Mouse (Mus musculus) right cerebral cortex, postnatal 25 days (tissue): Measurements from ENCODE around the gene Ifit2.
"Not testable (repeated sequence)": the region's sequence is repeated elsewhere in the genome, so short reads cannot be mapped to it uniquely, and the experiment has no call there.

ENCODE experiments used
- DNase-seq: peaks from one replicate; pipeline ENCODE4 v3.0.0; 2022

Ifit2 gene

DNA sequence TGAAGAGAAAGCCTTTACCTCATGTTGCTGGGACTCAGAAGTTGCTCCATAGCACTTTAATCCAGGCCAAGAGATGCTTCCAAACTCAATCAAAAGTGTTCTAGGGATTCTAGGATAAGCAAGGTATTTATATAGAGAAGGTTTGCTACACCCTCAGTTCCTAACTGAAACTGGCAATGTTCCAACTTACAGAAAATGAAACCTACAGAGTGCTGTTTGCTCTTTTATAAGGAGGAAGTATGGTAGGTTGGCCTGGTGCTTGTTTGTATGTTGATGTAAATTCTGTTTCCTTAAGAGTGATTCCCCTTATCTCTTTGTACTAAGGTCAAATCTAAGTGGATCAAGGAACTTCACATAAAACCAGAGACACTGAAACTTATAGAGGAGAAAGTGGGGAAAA, 48.8 kb downstream of the Ifit2 start:
- not testable (repeated sequence) for DNase-seq

GRCm38 (mm10) chr19:34601888-34602287, 51.4 kb downstream of the Ifit2 start, which contains the start of gene Ifit1bl1:
Gene Ifit1bl1 (minus strand): TSS chr19:34601956.
- DNase-seq = not testable (repeated sequence)

DNA sequence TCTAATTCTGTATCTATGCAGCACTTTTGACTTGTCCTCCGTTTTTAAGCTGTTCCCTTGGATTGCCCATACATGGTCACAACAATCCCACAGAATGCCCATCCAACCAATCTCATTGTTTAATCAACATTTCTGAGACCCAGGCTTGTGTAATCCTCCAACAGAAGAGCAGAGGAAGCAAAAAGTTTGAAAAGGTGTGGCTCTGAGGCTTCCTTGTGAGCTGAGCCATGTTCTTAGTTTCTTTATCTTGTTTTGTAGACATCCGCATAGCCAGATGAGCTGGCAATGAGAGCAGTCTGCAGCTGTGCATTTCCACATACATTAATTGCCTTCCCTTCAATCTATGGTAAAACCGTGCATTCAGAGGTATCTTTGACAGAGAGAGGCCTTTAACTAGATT, 55.0 kb downstream of the Ifit2 start:
- DNase-seq = no peak

GRCm38 (mm10) chr19:34607237-34608051, 57.0 kb downstream of the Ifit2 start, which contains the start of gene Ifit3b:
Gene Ifit3b (plus strand): TSS chr19:34607970.
- peak; percentile 14 for DNase-seq

DNA sequence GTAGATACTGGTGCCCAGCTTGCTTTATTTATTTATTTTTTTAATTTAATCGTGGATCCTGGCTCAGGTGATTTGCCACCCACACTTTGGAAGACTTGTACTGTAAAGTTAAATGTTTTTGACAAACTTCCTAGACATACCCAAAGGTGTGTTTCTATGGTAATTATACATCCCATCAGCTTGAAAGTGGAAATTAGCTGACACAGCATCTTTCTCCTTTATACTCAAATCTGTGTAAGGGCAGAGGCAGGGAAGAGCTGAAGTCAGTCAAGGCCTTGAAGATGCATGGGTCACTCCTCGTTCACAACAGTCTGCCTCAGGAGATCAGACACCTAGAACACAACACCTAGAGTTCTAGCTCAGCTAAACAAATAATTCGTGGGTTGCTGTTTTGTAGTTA, 59.6 kb downstream of the Ifit2 start:
- DNase-seq = not testable (repeated sequence)

DNA sequence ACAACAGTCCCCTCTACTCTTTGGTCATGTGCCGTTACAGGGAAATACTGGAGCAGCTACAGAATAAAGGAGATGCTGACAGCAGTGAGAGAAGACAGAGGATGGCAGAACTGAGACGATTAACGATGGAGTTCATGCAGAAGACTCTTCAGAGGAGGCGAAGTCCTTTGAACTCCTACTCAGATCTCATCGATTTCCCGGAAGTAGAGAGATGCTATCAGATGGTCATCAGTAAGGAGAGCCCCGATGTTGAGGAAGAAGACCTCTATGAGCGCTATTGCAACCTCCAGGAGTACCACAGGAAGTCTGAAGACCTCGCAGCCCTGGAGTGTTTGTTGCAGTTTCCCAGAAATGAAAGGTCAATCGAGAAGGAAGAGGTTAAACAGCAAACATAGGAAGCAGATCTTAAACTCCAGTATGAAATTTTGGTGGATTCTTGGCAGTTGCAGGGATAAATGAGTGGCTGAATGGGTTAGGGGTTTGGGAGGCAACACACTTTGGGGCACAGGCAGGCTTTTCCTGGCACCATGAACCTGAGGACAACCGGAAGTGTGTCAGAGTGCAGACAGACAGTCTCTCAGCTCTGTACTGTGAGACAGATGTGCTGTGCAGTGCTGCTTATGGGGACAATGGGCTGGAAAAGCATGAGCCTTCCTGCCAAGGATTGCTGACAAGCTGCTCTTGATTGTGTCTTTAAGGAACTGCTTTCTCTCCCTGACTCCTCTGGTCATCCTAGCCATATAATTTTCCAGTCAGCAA, 61.9 kb downstream of the Ifit2 start:
- not testable (repeated sequence) for DNase-seq

DNA sequence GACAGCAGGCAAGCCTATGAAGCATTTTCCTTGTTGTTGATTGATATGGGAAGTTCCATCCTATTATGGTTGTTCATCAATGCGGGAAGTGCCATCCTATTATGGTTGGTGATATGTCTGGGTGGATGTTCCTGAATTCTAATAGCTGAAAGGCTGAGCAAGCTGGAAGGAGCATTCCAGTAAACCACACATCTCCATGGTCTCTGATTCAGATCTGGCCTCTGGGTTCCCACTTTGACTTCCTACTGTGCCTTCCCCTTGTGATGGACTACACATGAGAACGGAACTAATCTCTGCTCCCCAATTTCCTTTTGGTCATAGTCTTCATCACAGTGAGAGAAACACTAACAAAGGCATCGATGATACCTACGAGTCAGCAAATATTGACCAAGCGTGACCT, 70.4 kb downstream of the Ifit2 start:
- no peak for DNase-seq

DNA sequence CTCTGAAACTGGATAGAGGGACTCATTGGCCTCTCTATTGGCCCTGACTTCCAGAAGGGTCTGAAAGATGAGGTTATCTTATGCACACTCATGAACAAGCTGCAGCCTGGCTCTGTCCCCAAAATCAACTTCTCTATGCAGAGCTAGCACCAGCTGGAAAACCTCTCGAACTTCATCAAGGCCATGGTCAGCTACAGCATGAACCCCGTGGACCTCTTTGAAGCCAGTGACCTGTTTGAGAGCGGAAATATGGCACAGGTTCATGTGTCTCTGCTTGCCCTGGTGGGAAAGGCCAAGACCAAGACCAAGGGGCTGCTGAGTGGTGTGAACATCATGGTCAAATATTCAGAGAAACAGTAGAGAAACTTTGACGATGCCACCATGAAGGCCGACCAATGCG, 73.3 kb downstream of the Ifit2 start:
- no peak for DNase-seq

DNA sequence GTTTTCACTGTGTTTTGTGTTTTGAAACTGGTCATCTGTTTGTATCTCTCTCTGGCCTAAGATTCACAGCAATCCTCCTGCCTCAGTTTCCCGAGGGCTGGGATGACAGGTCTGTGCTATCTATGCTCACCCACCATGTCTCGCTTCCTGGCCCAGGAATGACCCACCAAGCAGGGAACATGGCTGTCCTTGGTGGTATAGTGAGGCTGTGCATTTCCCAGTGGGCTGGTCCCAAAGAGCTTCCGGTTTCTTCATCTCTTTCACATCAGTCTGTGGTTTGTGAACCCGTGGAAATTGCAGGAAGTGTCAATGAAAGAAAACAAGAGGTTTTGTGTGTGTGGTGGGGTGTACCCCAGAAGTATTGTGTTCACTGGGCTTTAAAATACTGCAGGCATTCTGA, 74.2 kb downstream of the Ifit2 start:
- no peak for DNase-seq
